Mouse (Mus musculus) heart, embryonic 16.5 days (tissue): ENCODE results near the gene Man1a. TPM values are rescaled to one million over a fixed set of nuclear protein-coding genes. Genes with fewer than 3 reads are reported as not detected.

Experiments
- ATAC-seq: fragments of 200-750 bp; cut with Nextera tagmentation; replicated peaks from 2 replicates; pipeline ENCODE4 v1.8.0; 2017; ENCODE audit warnings: moderate number of reproducible peaks; ENCODE audit not compliant: insufficient read depth, low FRiP score; ENCODE audit errors: extremely low read depth
- H3K27ac ChIP-seq: fragments of 300-500 bp; sonication (generic); 2 replicates; pipeline ENCODE4 v1.5.1; 2014; ENCODE audit warnings: mild to moderate bottlenecking, low read length, control low read depth, moderate library complexity
- H3K27me3 ChIP-seq: fragments of 300-500 bp; sonication (generic); 2 replicates; pipeline ENCODE4 v1.6.1; 2014; ENCODE audit warnings: low read length, mixed read lengths; ENCODE audit not compliant: control insufficient read depth, insufficient read depth
- H3K36me3 ChIP-seq: fragments of 300-500 bp; sonication (generic); 2 replicates; pipeline ENCODE4 v1.6.1; 2014; ENCODE audit not compliant: control insufficient read depth, insufficient read depth
- H3K4me1 ChIP-seq: fragments of 300-500 bp; sonication (generic); 2 replicates; pipeline ENCODE4 v1.6.1; 2014; ENCODE audit warnings: low read length, mixed read lengths; ENCODE audit not compliant: control insufficient read depth, insufficient read depth
- H3K4me2 ChIP-seq: fragments of 300-500 bp; sonication (generic); 2 replicates; pipeline ENCODE4 v1.6.1; 2014; ENCODE audit warnings: low read depth, mild to moderate bottlenecking, control low read depth, low read length
- H3K4me3 ChIP-seq: fragments of 300-500 bp; sonication (generic); 2 replicates; pipeline ENCODE4 v1.5.1; 2014; ENCODE audit warnings: mild to moderate bottlenecking, control low read depth, low read length
- H3K9ac ChIP-seq: fragments of 300-500 bp; sonication (generic); 2 replicates; pipeline ENCODE4 v1.6.1; 2014; ENCODE audit warnings: low read length, control low read depth
- H3K9me3 ChIP-seq: fragments of 300-500 bp; sonication (generic); replicated peaks from 2 replicates; pipeline ENCODE4 v1.6.1; 2016; ENCODE audit warnings: low read length; ENCODE audit not compliant: control insufficient read depth
- WGBS: fragments of 180-500 bp; shearing (Covaris S2); extraction: QIAGEN DNeasy Blood & Tissue Kit; methylation state at CpG from one replicate; pipeline ENCODE4 v1.1.7; 2014; 5-methylcytosine and 5-hydroxymethylcytosine counted together
- polyA plus RNA-seq: library from polyadenylated mRNA; unstranded; fragments of >200 nt; fragmentation: Nextera tagmentation; extraction: Ambion mirVana; gene quantifications from 2 replicates; pipeline ENCODE4 v1.2.1, GENCODE M21; 2015

The Man1a gene
- polyA plus RNA-seq, result 4.6 and 5.8 TPM in 2 replicates

- Histone ChIP-seq H3K9ac (peak within 1 kb of the TSS; percentile 75), H3K27me3 (no peaks in the 10 kb centered on the region), H3K4me1 (peaks cover 21% of the 10 kb centered on the region), H3K9me3 (no peaks in the 10 kb centered on the region), H3K4me2 (peak within 1 kb of the TSS; percentile 88), H3K36me3 (no peaks in the 10 kb centered on the region), H3K4me3 (peak within 1 kb of the TSS; percentile 84), H3K27ac (peak within 1 kb of the TSS; percentile 63)
- ATAC-seq, result no peak
- WGBS, result 6% methylated on average over 4 of the region's 4 CpGs
Observed at GRCm38 (mm10) chr10:54076420-54076819, at the start of gene Man1a. Gene Man1a (minus strand): TSS chr10:54076609.

GRCm38 (mm10) chr10:54121816-54122215, 45.4 kb upstream of the Man1a start:
- Histone ChIP-seq H3K36me3 (no peaks in the 10 kb centered on the region), H3K27ac (no peak overlapping the region), H3K9ac (no peak overlapping the region), H3K9me3 (no peaks in the 10 kb centered on the region), H3K4me2 (no peak overlapping the region), H3K4me3 (no peak overlapping the region), H3K4me1 (peaks cover 11% of the 10 kb centered on the region), H3K27me3 (no peaks in the 10 kb centered on the region)
- WGBS, result 86% methylated on average over 4 of the region's 4 CpGs
- no peak for ATAC-seq

GRCm38 (mm10) chr10:54120375-54120774, 44.0 kb upstream of the Man1a start:
- no peak overlapping the region for H3K9ac ChIP-seq
- no peak for ATAC-seq
- H3K9me3 ChIP-seq, result no peaks in the 10 kb centered on the region
- no peaks in the 10 kb centered on the region for H3K36me3 ChIP-seq
- no peaks in the 10 kb centered on the region for H3K27me3 ChIP-seq
- WGBS, result 44% methylated on average over 2 of the region's 2 CpGs
- H3K4me1 ChIP-seq, result peaks cover 11% of the 10 kb centered on the region
- H3K4me3 ChIP-seq, result no peak overlapping the region
- H3K4me2 ChIP-seq, result no peak overlapping the region
- H3K27ac ChIP-seq, result no peak overlapping the region

- Histone ChIP-seq H3K4me2 (no peak overlapping the region), H3K9ac (no peak overlapping the region), H3K4me1 (peaks cover 11% of the 10 kb centered on the region), H3K27ac (0 out of 2 replicates have a peak overlapping the region, but pooled peaks have one; percentile 12), H3K36me3 (no peaks in the 10 kb centered on the region), H3K9me3 (no peaks in the 10 kb centered on the region), H3K27me3 (no peaks in the 10 kb centered on the region), H3K4me3 (no peak overlapping the region)
- WGBS, result 76% methylated on average over 2 of the region's 2 CpGs
- no peak for ATAC-seq
Observed at GRCm38 (mm10) chr10:54119303-54119702, 42.9 kb upstream of the Man1a start.

- no peaks in the 10 kb centered on the region for H3K9me3 ChIP-seq
- peak overlapping the region; percentile 51; the same call in 1 of the 2 replicates for H3K27ac ChIP-seq
- no peak overlapping the region for H3K4me3 ChIP-seq
- H3K9ac ChIP-seq, result no peak overlapping the region
- ATAC-seq, result no peak
- whole genome bisulfite sequencing, result 27% methylated on average over 4 of the region's 4 CpGs
- no peaks in the 10 kb centered on the region for H3K27me3 ChIP-seq
- no peaks in the 10 kb centered on the region for H3K36me3 ChIP-seq
- no peak overlapping the region for H3K4me2 ChIP-seq
- H3K4me1 ChIP-seq, result peaks cover 11% of the 10 kb centered on the region
Observed at GRCm38 (mm10) chr10:54118223-54118912, 42.0 kb upstream of the Man1a start.

GRCm38 (mm10) chr10:54117763-54118162, 41.4 kb upstream of the Man1a start:
- WGBS, result 35% methylated on average over 4 of the region's 4 CpGs
- Histone ChIP-seq H3K4me1 (peaks cover 11% of the 10 kb centered on the region), H3K36me3 (no peaks in the 10 kb centered on the region), H3K4me2 (no peak overlapping the region), H3K4me3 (no peak overlapping the region), H3K27me3 (no peaks in the 10 kb centered on the region), H3K9me3 (no peaks in the 10 kb centered on the region), H3K27ac (no peak overlapping the region; the same call in 1 of the 2 replicates), H3K9ac (no peak overlapping the region)
- peak; percentile 87 for ATAC-seq

GRCm38 (mm10) chr10:54103671-54104070, 27.3 kb upstream of the Man1a start:
- no peak overlapping the region for H3K27ac ChIP-seq
- no peaks in the 10 kb centered on the region for H3K9me3 ChIP-seq
- ATAC-seq, result no peak
- no peaks in the 10 kb centered on the region for H3K4me1 ChIP-seq
- H3K4me3 ChIP-seq, result no peak overlapping the region
- no peak overlapping the region for H3K9ac ChIP-seq
- H3K36me3 ChIP-seq, result no peaks in the 10 kb centered on the region
- H3K27me3 ChIP-seq, result no peaks in the 10 kb centered on the region
- 66% methylated on average over 4 of the region's 4 CpGs for whole genome bisulfite sequencing
- H3K4me2 ChIP-seq, result no peak overlapping the region

GRCm38 (mm10) chr10:54092081-54092480, 15.7 kb upstream of the Man1a start:
- Histone ChIP-seq H3K4me2 (no peak overlapping the region), H3K27me3 (no peaks in the 10 kb centered on the region), H3K27ac (no peak overlapping the region), H3K4me3 (no peak overlapping the region), H3K9me3 (no peaks in the 10 kb centered on the region), H3K4me1 (no peaks in the 10 kb centered on the region), H3K9ac (no peak overlapping the region), H3K36me3 (no peaks in the 10 kb centered on the region)
- ATAC-seq, result no peak

- no peaks in the 10 kb centered on the region for H3K27me3 ChIP-seq
Observed at GRCm38 (mm10) chr10:54089923-54090322, 13.5 kb upstream of the Man1a start.

More at GRCm38 (mm10) chr10:54089923-54090322, 13.5 kb upstream of the Man1a start:
- H3K4me1 ChIP-seq, result no peaks in the 10 kb centered on the region
- H3K9ac ChIP-seq, result no peak overlapping the region
- H3K4me2 ChIP-seq, result no peak overlapping the region
- no peak overlapping the region for H3K27ac ChIP-seq
- no peaks in the 10 kb centered on the region for H3K36me3 ChIP-seq
- H3K4me3 ChIP-seq, result no peak overlapping the region
- WGBS, result 84% methylated on average over 6 of the region's 6 CpGs
- H3K9me3 ChIP-seq, result no peaks in the 10 kb centered on the region
- no peak for ATAC-seq
